Mouse (Mus musculus) ES-Bruce4 (cell line): ENCODE measurements around the gene Capns2.

Experiments
- CTCF ChIP-seq: IDR thresholded peaks from one replicate; pipeline ENCODE4 v1.8.1; 2011; ENCODE audit warnings: low read depth, low read length
- POLR2A ChIP-seq: IDR thresholded peaks from one replicate; pipeline ENCODE4 v1.8.1; 2011; ENCODE audit warnings: low read length; ENCODE audit not compliant: insufficient read depth

- no peak for TF ChIP-seq POLR2A
- no peak for TF ChIP-seq CTCF
Observed at GRCm38 (mm10) chr8:92901107-92901506, at the start of gene Capns2.
